Mouse (Mus musculus) spleen, adult 2 months (tissue): ENCODE results near the gene Fndc3b. TPM values are rescaled to one million over a fixed set of nuclear protein-coding genes. Genes with fewer than 3 reads are reported as not detected.

Source experiments
- DNase-seq, 2 experiments: peaks; one replicate each; pipeline versions ENCODE4 v3.0.0 to v3.0.0-alpha.2; 2012 to 2021; ENCODE audit warnings: low spot score in 2 of 2, low read depth in 1 of 2
- H3K27ac ChIP-seq: fragments of 200-500 bp; 2 replicates; pipeline ENCODE4 v1.5.1; 2012; ENCODE audit warnings: low read length, inconsistent platforms; ENCODE audit not compliant: insufficient read depth
- H3K27me3 ChIP-seq: fragments of 200-500 bp; 2 replicates; pipeline ENCODE4 v1.6.1; 2012; ENCODE audit warnings: mild to moderate bottlenecking, moderate library complexity, low read length, inconsistent platforms; ENCODE audit not compliant: control insufficient read depth, insufficient read depth
- H3K36me3 ChIP-seq: fragments of 200-500 bp; 2 replicates; pipeline ENCODE4 v1.6.1; 2012; ENCODE audit warnings: mild to moderate bottlenecking, low read length, inconsistent platforms; ENCODE audit not compliant: control insufficient read depth, insufficient read depth
- H3K4me1 ChIP-seq: fragments of 200-500 bp; 2 replicates; pipeline ENCODE4 v1.6.1; 2011; ENCODE audit warnings: inconsistent platforms; ENCODE audit not compliant: control insufficient read depth, insufficient read depth, insufficient read length
- H3K4me3 ChIP-seq: fragments of 200-500 bp; 2 replicates; pipeline ENCODE4 v1.5.1; 2011; ENCODE audit warnings: mild to moderate bottlenecking, inconsistent platforms; ENCODE audit not compliant: insufficient read depth, insufficient read length; ENCODE audit errors: extremely low read depth
- CTCF ChIP-seq: fragments of 200-500 bp; IDR thresholded peaks from 2 replicates; pipeline ENCODE4 v1.5.1; 2011; ENCODE audit warnings: mild to moderate bottlenecking, inconsistent platforms; ENCODE audit not compliant: insufficient read depth, insufficient read length, insufficient replicate concordance; ENCODE audit errors: extremely low read depth
- POLR2A ChIP-seq: fragments of 200-500 bp; IDR thresholded peaks from 2 replicates; pipeline ENCODE4 v1.6.1; 2011; ENCODE audit warnings: low read depth, low read length, inconsistent platforms
- WGBS: fragments of 180-500 bp; shearing (Covaris S2); methylation state at CpG from one replicate; pipeline ENCODE4 v1.1.7; 2018; 5-methylcytosine and 5-hydroxymethylcytosine counted together
- polyA plus RNA-seq: library from polyadenylated mRNA; depleted of rRNA; stranded (reverse); fragments of >200 nt; gene quantifications from 2 replicates; pipeline ENCODE4 v1.2.3, GENCODE M21; 2012

Gene Fndc3b
- polyA plus RNA-seq, 1 experiment = 3.8 TPM

DNA sequence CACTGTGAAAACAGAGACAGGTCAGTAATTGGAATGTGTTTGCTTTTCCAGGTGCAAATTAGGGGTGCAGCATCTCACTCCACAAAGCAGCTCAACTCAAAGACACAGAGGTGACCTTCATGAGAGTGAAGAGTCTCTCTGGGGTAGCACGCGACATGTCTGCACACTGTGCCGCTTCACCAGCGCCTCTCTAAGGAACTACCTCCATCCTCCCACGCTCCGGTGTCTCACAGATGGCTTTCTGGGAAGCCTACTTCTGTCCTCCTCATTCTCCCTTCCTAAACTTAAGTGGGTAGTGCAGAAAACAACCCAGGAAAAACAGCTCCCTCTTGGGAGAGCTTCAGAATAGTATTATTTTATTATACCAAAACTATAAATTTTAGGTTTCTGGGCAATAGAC is 12.4 kb downstream of the Fndc3b start:
- Histone ChIP-seq H3K4me3 (no peak overlapping the region), H3K27me3 (no peaks in the 10 kb centered on the region)
- WGBS = 94% methylated on average over 6 of the region's 6 CpGs

DNA sequence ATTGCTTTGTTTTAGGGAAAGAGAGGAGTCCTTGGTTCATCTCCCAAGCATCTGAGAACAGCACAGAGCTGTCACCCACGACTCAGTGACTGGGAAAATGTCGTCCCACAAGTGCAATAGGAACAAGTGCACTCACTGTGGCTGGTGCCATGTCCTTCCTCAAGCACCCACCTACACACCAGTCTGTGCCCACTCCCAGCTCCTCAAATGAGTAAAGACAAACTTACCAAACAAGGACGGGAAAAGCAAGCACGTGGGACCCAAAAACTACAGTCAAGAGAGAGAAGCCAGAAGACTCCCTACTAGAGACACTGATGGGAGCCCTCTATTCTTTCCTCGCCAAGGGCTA is 14.7 kb downstream of the Fndc3b start:
- DNase-seq = no peak
- H3K27me3 ChIP-seq = no peaks in the 10 kb centered on the region
- no peaks in the 10 kb centered on the region for H3K36me3 ChIP-seq
- no peaks in the 10 kb centered on the region for H3K4me1 ChIP-seq
- WGBS = 80% methylated on average over 5 of the region's 5 CpGs
- H3K4me3 ChIP-seq = no peak overlapping the region
- TF ChIP-seq POLR2A = no peak
- TF ChIP-seq CTCF = no peak
- H3K27ac ChIP-seq = no peak overlapping the region

More for the DNA sequence above, 12.4 kb downstream of the Fndc3b start:
- Histone ChIP-seq H3K4me1 (no peaks in the 10 kb centered on the region), H3K27ac (no peak overlapping the region), H3K36me3 (no peaks in the 10 kb centered on the region)
- TF ChIP-seq CTCF (no peak), POLR2A (no peak)
- no peak for DNase-seq

DNA sequence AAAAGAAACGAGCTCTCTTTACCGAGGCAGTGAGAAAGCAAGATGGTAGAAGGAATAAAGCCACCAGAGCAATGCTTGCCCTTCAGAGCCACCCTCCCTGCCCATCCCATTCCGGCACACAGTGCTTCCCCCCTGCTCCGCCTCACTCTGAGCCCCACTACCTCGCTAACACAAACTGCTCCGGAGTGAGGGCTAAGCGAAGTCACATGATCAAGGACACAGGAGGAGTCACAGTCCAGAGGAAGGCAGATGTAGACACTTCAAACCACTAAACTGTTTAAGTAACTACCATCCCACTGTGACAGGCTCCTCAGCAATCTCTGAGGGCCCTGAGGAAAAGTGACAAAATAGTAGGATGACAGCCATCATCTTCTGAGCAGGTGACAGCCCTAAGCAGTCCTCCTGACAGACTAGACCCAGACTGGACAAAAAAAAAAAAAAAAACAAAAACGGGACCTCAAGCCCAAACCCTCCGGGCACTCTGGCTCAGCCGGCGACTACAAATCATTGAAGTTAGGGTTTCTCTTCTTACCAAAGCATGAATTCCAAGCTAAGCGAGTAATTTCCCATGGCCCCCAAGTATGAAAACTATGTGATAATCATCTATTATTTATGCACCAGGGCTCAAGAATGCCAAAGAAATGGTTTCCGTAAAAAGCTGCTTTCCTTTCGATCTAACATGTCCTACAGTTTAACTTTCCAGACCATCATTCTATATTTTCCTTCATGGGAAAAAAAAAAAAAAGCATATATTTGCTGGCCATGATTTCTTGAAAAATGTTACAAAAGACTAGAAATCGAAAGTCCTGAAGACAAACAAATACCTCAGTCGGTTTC is 15.3 kb downstream of the Fndc3b start:
- Histone ChIP-seq H3K4me1 (no peaks in the 10 kb centered on the region), H3K27ac (no peak overlapping the region), H3K36me3 (no peaks in the 10 kb centered on the region), H3K27me3 (no peaks in the 10 kb centered on the region), H3K4me3 (no peak overlapping the region)
- no peak for TF ChIP-seq CTCF
- no peak for TF ChIP-seq POLR2A
- WGBS = 83% methylated on average over 16 of the region's 16 CpGs
- no peak for DNase-seq

DNA sequence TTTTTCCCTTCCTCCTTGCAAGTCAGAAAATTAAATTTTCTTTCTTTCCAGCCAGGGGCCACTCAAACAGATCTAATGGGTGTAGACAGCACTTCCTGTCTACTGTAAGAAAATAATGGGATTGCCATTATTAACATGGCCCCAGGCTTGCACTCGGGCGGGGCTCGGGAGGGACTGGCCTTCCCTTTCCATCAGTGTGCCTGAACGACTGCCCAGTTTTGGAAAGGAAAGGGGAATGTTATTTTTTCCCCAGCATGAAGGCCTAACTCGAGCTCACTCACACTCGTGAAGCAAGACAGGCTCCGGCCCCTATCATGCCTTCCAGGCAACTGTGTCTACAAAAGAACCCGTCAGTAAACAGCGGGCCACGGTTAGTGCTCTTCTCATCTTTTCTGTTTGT is 16.5 kb downstream of the Fndc3b start:
- WGBS = 90% methylated on average over 10 of the region's 10 CpGs
- Histone ChIP-seq H3K4me1 (peaks cover 4% of the 10 kb centered on the region; the same call in 1 of the 2 replicates), H3K4me3 (no peak overlapping the region), H3K36me3 (no peaks in the 10 kb centered on the region), H3K27ac (no peak overlapping the region), H3K27me3 (no peaks in the 10 kb centered on the region)
- DNase-seq = no peak
- TF ChIP-seq CTCF (no peak), POLR2A (no peak)

DNA sequence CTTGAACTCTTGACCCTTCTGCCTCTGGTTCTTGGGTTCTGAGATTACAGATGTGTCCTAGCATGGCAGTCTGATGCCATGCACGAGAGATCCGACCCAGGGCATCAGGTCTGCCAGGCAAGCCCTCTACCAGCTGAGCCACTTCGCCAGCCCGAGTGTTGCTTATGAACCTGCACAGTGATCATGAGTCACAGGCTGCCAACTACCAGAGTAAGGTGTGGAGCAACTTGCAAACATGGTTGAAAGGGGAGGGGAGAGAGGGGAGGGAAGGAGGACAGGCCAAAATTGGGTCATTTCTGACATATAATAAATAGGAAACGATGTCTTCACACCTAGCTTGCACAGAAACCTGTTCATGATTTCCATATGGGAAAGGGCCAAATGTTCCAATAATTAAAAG is 17.0 kb downstream of the Fndc3b start:
- peaks cover 4% of the 10 kb centered on the region; the same call in 1 of the 2 replicates for H3K4me1 ChIP-seq
- DNase-seq = no peak
- no peak overlapping the region for H3K27ac ChIP-seq
- no peak overlapping the region for H3K4me3 ChIP-seq
- no peaks in the 10 kb centered on the region for H3K27me3 ChIP-seq
- WGBS = 87% methylated on average over 5 of the region's 5 CpGs
- H3K36me3 ChIP-seq = no peaks in the 10 kb centered on the region
- TF ChIP-seq CTCF (no peak), POLR2A (no peak)

DNA sequence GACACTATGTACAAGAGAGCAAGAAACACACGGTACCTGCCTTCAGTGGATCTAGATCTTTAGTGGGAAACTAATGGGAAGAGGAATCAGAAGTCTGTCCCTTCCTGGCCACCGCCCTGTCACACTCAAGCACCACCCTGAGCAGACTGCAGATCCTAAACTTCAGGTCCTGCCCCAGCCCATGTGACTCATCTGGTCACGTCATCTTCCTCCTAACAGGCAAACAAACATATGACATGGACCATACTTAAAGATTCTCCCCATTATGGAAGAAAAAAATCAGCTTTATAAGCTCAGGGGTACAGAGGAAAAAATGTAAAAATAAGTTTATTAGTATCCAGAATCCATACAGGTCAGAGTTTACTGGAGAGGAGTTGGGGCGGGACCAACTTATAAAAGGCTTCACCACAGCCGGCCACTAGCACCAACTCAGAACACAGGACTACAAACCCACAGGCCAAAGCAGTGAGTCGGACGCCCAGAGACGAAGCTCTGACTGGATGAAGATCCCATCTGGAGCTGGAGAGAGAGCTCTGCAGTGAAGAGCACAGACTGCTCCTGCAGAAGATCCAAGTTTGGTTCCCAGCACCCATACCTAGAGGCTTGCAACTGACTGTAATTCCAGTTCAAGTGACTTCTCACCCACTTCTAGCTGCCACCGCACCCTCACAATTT is 19.5 kb downstream of the Fndc3b start:
- 88% methylated on average over 9 of the region's 9 CpGs for WGBS

DNA sequence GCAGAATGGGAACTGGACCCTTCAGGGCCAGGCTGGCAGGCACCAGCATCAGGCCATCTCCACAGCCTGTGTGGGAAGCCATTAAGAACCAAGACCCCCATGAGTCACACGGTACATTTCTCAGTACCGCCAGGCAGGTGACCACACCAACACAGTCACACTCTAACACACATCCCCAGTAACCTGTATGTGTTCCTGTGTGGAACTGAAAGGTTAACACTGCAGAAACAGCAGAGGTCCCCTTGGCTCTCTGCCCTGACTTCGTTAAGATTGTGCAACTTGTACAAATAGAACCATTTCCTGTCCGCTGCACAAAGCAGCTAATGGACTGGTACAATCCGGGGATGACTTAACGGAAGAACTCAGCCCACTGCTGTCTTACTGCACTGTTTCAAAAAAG is 21.1 kb downstream of the Fndc3b start:
- 25% methylated on average over 6 of the region's 6 CpGs for WGBS
- Histone ChIP-seq H3K4me1 (peaks cover 4% of the 10 kb centered on the region; the same call in 1 of the 2 replicates), H3K36me3 (no peaks in the 10 kb centered on the region), H3K27ac (peak overlapping the region; percentile 64; the same call in 1 of the 2 replicates), H3K27me3 (no peaks in the 10 kb centered on the region), H3K4me3 (no peak overlapping the region)
- TF ChIP-seq POLR2A = no peak
- TF ChIP-seq CTCF = no peak
- DNase-seq = no peak

More for the DNA sequence above, 19.5 kb downstream of the Fndc3b start:
- H3K27me3 ChIP-seq = no peaks in the 10 kb centered on the region
- peaks cover 4% of the 10 kb centered on the region; the same call in 1 of the 2 replicates for H3K4me1 ChIP-seq
- TF ChIP-seq CTCF (no peak), POLR2A (no peak)
- DNase-seq = no peak
- no peak overlapping the region for H3K4me3 ChIP-seq
- H3K27ac ChIP-seq = no peak overlapping the region
- no peaks in the 10 kb centered on the region for H3K36me3 ChIP-seq
